Mouse (Mus musculus) testis, adult 2 months (tissue): ENCODE measurements around the gene Kif12.

ENCODE experiments used
- CTCF ChIP-seq: fragments of 200-500 bp; IDR thresholded peaks from 2 replicates; pipeline ENCODE4 v1.5.1; 2012; ENCODE audit warnings: low read depth, mild to moderate bottlenecking, inconsistent platforms, low read length, moderate library complexity; ENCODE audit not compliant: control insufficient read depth, insufficient read depth, insufficient replicate concordance
- POLR2A ChIP-seq: fragments of 200-500 bp; IDR thresholded peaks from 2 replicates; pipeline ENCODE4 v1.6.1; 2012; ENCODE audit warnings: low read depth, mild to moderate bottlenecking, inconsistent platforms, low read length, moderate library complexity; ENCODE audit not compliant: control insufficient read depth

DNA sequence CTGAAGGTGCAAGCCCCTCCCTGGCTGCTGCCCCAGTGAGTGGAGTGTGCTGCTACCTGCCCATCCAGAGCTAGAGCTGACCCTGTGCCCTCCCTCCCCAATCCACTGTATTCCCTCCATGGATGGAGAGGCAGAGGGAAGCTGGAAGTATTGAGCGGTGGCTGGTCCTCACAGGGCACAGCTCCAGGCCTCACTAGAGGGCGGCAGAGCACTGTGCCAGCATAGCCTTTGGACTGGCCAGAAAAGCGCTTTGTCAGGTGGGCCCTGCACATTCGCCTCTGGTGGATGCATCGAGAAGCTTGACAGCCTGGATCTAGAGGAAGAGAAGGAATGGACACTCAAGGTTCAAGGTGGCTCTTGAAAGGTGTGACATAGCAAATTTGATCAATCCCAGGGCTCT lies 9.6 kb upstream of the Kif12 start:
- TF ChIP-seq POLR2A: no peak
- peak; percentile 76; the same call in 1 of the 2 replicates for TF ChIP-seq CTCF
